Mouse (Mus musculus): ENCODE measurements around the gene Daxx.

DNA sequence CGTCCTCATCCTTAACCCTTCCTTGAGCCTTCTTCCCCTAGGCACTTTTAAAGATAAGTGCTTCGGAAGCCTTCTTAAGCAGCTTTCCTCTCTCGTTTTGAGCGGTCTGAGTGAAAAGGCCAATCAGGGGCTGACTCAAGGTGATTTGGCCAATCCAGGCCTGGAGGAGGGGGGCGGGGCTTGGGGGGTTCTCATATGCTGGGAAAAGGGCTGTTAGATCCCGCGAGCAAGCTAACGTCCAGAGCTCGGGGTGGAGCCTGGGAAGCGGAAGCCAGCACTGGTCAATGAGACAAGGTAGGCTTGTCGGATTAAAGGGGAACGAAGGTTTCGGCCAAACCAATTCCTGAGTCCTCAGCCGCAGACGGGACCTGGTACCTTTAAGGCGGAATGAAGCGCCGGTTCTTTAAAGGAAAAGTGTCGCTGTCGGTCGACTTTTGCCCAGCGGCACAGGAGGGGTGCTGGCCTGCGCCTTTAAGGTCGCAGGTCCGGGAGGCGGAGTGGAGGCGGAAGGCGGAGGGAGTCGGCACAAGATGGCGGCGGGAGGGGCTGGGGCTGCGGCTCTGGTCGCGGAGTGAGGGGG lies 6.5 kb downstream of the Daxx start, which contains the start of the genes Tapbp and Zbtb22:
- TF ChIP-seq CTCF (IDR thresholded peaks at IDR 0.05; ENCODE audit: low read depth, low read length) (no peak), POLR2A (IDR thresholded peaks at IDR 0.05; ENCODE audit: borderline replicate concordance, low read depth, low read length) (no peak)
